ENCODE assay signal across 8 mouse cellular contexts in the genomic region with DNA sequence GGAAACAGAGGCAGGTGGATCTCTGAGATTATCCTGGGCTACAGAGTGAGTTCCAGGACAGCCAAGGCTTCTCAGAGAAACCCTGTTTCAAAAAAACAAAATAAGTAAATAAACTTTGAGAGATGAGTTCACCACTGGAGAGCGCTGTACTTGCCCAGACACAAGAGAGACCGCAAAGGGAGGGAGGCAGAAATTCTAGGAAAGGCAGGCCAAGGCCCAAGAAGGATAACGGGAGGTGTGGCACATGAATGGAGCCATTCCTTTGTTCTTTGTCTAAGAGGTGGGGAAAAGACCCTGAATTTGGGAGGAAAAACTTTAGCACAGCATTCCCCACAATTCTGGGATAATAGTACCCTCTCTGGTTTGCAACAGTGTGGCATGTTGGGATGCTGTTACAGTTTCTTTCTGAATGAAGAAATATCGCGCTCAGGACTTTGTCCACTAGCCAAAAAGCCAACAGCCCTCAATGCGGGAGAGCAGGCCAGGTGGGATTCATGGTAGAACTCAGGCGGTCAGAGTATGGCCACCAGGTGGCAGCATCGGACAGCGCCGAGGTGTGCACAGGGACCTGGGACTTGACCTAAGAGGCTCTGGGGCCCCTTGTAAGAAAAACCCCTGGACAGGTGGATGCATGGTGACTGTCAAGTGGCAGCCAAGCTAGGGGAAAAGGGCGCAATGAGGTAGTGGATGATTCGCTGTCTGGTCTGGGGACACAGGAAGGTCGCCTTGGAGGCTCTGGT. TPM values are rescaled to one million over a fixed set of nuclear protein-coding genes. Genes with fewer than 3 reads are reported as not detected.
DNase-seq lines count a peak whose midpoint lies in the region; ATAC-seq lines count a peak whose summit lies in the region.

No protein-coding gene starts in this region.

- DNase-seq in cerebellum, adult 11 months, result peak; percentile 28
- peak; percentile 28 for DNase-seq in Muller cell, postnatal 12 days (ENCODE audit: inconsistent ontology term)
- DNase-seq in cerebellum, adult 9-11 months, result peak; percentile 19
- peak; percentile 49 to 67 for DNase-seq in gastrocnemius, postnatal 4 days (ENCODE audit: low spot score in 2 of 2)
- DNase-seq in layer of hippocampus, postnatal 36 days, result peak; percentile 31 to 39
- DNase-seq in spleen, postnatal 36 days (ENCODE audit: low spot score in 2 of 2), result peak; percentile 10 to 20

- ATAC-seq in cerebellum, adult (ENCODE audit: insufficient number of reproducible peaks, low FRiP score, low TSS enrichment), result no peak
- ATAC-seq in megakaryocyte-erythroid progenitor cell, adult 5-6 weeks (replicated peaks; ENCODE audit: low FRiP score, low TSS enrichment, poor library complexity, severe bottlenecking), result peak; percentile 90

RNA-seq across cellular contexts. Expression of a gene that starts 49.9 kb away (rescaled TPM):
- total RNA-seq in gastrocnemius, postnatal 4 days (2021), result not detected
- total RNA-seq in layer of hippocampus, postnatal 36 days (2021), result not detected
- total RNA-seq in megakaryocyte-erythroid progenitor cell, adult 5-6 weeks (2014; fragmentation: Nextera tagmentation), result not detected in 2 replicates
- total RNA-seq in megakaryocyte-erythroid progenitor cell, adult 5-6 weeks (2017), result not detected in 2 replicates
